Mouse (Mus musculus) mouse embryonic stem cell (cell line): ENCODE results near the gene Olfr1154.

Experiments used
- in situ Hi-C, 2 experiments: fragments of 300-500 bp; cut with MboI; formaldehyde crosslinking; loops; 1 replicate in 1 of 2; 3 replicates in 1 of 2; pipeline ENCODE4 v1.14.3; 2019 to 2020; ENCODE audit warnings: low sequenced_read_pairs in 2 of 2, low pct_unique_long_range_greater_than_20kb in 1 of 2, mixed read lengths in 1 of 2; ENCODE audit not compliant: unreplicated experiment in 1 of 2

The Olfr1154 gene

DNA sequence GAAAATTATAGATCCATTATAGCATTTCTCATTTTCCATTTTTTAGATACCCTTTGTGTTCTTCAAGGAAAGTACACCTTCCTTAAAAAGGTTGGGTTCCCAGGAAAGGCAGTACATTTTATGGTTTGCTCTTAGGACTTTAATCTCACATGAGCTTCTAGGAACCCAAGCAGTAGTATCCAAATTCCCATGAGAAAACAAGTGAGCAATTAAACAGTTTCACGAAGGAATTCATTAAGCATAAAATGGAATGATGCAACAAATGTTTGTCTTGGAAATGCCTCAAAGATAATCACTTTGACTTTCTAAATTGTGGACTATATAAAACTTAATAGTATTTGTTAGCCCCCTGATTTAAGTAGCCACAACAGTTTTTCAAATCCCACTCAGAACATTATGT lies at the start of gene Olfr1154:
TSS of gene Olfr1154 (minus strand) at position 101 of the 400 bp plus-strand sequence.
- in situ Hi-C loops: no loop called here

- in situ Hi-C loops: no loop called here
These were observed 48.0 kb upstream of the Olfr1154 start, which contains the start of gene Olfr1156 for GRCm38 (mm10) chr2:87953000-87953399. Gene Olfr1156, minus strand, starts transcription at chr2:87953100.

- in situ Hi-C loops: no loop called here
These were observed 40.1 kb upstream of the Olfr1154 start, which contains the start of gene Olfr1155 for GRCm38 (mm10) chr2:87945037-87945436. Gene Olfr1155, minus strand, starts transcription at chr2:87945137.

DNA sequence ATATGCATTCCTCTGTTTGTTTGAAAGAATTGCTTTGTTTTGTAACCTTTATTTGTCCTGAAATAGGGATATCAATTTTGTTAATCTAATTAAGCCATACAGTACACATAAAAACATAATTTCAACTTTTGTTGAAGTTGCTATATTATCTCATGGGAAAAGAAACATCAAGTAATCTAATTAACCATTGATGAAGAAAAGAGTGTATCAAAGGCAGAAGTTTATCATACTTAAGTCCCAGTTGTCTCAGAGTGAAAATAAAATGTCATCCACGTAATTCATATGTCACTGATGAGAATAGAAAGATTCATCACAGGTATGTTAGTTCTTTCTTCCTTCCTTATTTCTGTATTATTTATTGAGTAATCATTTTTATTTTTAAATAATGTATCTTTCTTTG lies 10.3 kb downstream of the Olfr1154 start, which contains the start of gene Olfr1153:
TSS of gene Olfr1153 (plus strand) at position 301 of the 400 bp plus-strand sequence.
- in situ Hi-C loops: no loop called here

- in situ Hi-C loops: no loop called here
These were observed 38.8 kb downstream of the Olfr1154 start, which contains the start of gene Olfr1152 for GRCm38 (mm10) chr2:87866192-87866591. Gene Olfr1152, plus strand, starts transcription at chr2:87866492.

- in situ Hi-C loops: no loop called here
These were observed 49.4 kb downstream of the Olfr1154 start, which contains the start of gene Olfr1151 for GRCm38 (mm10) chr2:87855562-87855961. Gene Olfr1151, plus strand, starts transcription at chr2:87855862.
